Mouse (Mus musculus) c-Kit-positive CD71-negative TER-119-negative erythroid progenitor cells, embryonic 14.5 days (primary cell): ENCODE measurements at regions not wholly inside any gene's neighbourhood (a gene's known extent, or its start where the extent isn't known, plus 50 kb on each side); places are given as distances from the start of the nearest gene placed in this dataset.

Experiments
- DNase-seq: peaks from one replicate; pipeline ENCODE4 v3.0.0-alpha.2; 2013; ENCODE audit warnings: low read depth

- no peak for DNase-seq
These were observed 64.8 kb upstream of the Bcl6 start for GRCm38 (mm10) chr16:24053403-24053802.

GRCm38 (mm10) chr16:24050856-24051640 is 62.4 kb upstream of the Bcl6 start:
- DNase-seq: no peak

GRCm38 (mm10) chr16:24043779-24044178 is 55.1 kb upstream of the Bcl6 start:
- DNase-seq: no peak

- no peak for DNase-seq
These were observed 54.3 kb upstream of the Bcl6 start for GRCm38 (mm10) chr16:24042977-24043376.

DNA sequence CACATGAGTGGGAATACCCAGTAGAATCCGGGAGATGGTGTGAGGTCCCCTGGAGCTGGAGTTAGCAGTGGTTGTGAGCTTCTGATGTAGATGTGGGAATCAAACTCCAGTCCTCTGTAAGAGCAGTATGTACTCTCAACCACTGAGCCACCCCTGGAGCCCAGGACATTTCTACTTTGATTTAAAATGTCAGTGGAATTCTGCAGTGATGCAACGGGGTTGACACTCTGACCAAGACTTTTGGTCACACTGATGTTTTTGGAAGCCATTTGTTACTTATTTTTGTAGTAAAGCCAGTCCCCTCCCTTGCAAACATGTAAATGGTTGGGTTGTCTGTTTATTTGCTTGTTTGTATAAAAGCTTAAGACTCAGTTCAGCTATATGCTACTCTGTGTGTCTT is 53.6 kb upstream of the Bcl6 start:
- DNase-seq: no peak

DNA sequence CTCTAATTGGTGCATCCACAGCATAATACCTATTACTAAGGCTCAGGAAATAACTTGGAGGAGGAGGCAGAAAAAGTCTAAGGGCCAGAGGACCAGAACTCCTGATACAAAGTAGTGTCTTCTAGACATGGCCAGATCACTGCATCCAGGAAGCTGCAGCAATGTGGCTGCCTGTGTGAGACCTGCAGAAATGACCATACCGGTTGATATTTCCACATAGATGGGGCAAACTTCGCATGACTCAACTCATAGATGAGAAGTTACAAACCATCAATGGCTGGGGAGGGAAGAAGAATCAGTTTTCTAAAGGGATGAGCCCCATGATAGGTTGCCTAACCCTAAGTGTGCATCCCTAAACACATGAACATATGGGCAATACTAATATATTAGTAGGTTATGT is 52.8 kb upstream of the Bcl6 start:
- no peak for DNase-seq

- no peak for DNase-seq
These were observed 51.1 kb upstream of the Bcl6 start for GRCm38 (mm10) chr16:24039765-24040164.
